Mouse (Mus musculus) stomach, postnatal 0 days (tissue): Measurements from ENCODE around the gene Lmbr1l. TPM values are rescaled to one million over a fixed set of nuclear protein-coding genes. Genes with fewer than 3 reads are reported as not detected.
A peak's percentile ranks its signal among the peaks of the same experiment; 100 is the strongest.
"Not testable (repeated sequence)": the region's sequence is repeated elsewhere in the genome, so short reads cannot be mapped to it uniquely, and the experiment has no call there.

Experiments
- ATAC-seq: fragments of 200-750 bp; cut with Nextera tagmentation; 2 replicates; pipeline ENCODE4 v1.8.0; 2017; ENCODE audit not compliant: low FRiP score, low TSS enrichment
- DNase-seq: peaks from one replicate; pipeline ENCODE4 v3.0.0-alpha.2; 2016; ENCODE audit warnings: low spot score
- H3K27ac ChIP-seq: fragments of 300-500 bp; sonication (generic); replicated peaks from 2 replicates; pipeline ENCODE4 v1.5.1; 2014; ENCODE audit warnings: mild to moderate bottlenecking, control low read depth
- H3K27me3 ChIP-seq: fragments of 300-500 bp; sonication (generic); 2 replicates; pipeline ENCODE4 v1.6.1; 2014; ENCODE audit warnings: low read length; ENCODE audit not compliant: control insufficient read depth, insufficient read depth
- H3K36me3 ChIP-seq: fragments of 300-500 bp; sonication (generic); 2 replicates; pipeline ENCODE4 v1.6.1; 2014; ENCODE audit warnings: low read length, mixed read lengths; ENCODE audit not compliant: control insufficient read depth, insufficient read depth
- H3K4me1 ChIP-seq: fragments of 300-500 bp; sonication (generic); replicated peaks from 2 replicates; pipeline ENCODE4 v1.6.1; 2014; ENCODE audit warnings: antibody characterized with exemption; ENCODE audit not compliant: control insufficient read depth, insufficient read depth
- H3K4me2 ChIP-seq: fragments of 300-500 bp; sonication (generic); replicated peaks from 2 replicates; pipeline ENCODE4 v1.6.1; 2014; ENCODE audit warnings: low read depth, mild to moderate bottlenecking, control low read depth, moderate library complexity
- H3K4me3 ChIP-seq: fragments of 300-500 bp; sonication (generic); 2 replicates; pipeline ENCODE4 v1.5.1; 2014; ENCODE audit warnings: low read depth, low read length, control low read depth
- H3K9ac ChIP-seq: fragments of 300-500 bp; sonication (generic); 2 replicates; pipeline ENCODE4 v1.6.1; 2014; ENCODE audit warnings: mild to moderate bottlenecking, low read length, control low read depth, mixed read lengths
- H3K9me3 ChIP-seq: fragments of 300-500 bp; sonication (generic); 2 replicates; pipeline ENCODE4 v1.6.1; 2016; ENCODE audit warnings: low read length; ENCODE audit not compliant: control insufficient read depth
- CTCF ChIP-seq: IDR thresholded peaks from 2 replicates; pipeline ENCODE4 v1.5.1; 2016; ENCODE audit warnings: antibody characterized with exemption, low read depth, mild to moderate bottlenecking, moderate library complexity
- EP300 ChIP-seq: optimal IDR thresholded peaks from 2 replicates; pipeline ENCODE3; 2016; ENCODE audit warnings: antibody characterized with exemption
- WGBS: fragments of 180-500 bp; shearing (Covaris S2); extraction: QIAGEN DNeasy Blood & Tissue Kit; methylation state at CpG from one replicate; pipeline ENCODE4 v1.1.7; 2014; 5-methylcytosine and 5-hydroxymethylcytosine counted together
- polyA plus RNA-seq: library from polyadenylated mRNA; unstranded; fragments of >200 nt; fragmentation: Nextera tagmentation; extraction: Ambion mirVana; gene quantifications from 2 replicates; pipeline ENCODE4 v1.2.1, GENCODE M21; 2015

Lmbr1l gene
- polyA plus RNA-seq, 1 experiment from 2014 or later = 7.7 TPM

DNA sequence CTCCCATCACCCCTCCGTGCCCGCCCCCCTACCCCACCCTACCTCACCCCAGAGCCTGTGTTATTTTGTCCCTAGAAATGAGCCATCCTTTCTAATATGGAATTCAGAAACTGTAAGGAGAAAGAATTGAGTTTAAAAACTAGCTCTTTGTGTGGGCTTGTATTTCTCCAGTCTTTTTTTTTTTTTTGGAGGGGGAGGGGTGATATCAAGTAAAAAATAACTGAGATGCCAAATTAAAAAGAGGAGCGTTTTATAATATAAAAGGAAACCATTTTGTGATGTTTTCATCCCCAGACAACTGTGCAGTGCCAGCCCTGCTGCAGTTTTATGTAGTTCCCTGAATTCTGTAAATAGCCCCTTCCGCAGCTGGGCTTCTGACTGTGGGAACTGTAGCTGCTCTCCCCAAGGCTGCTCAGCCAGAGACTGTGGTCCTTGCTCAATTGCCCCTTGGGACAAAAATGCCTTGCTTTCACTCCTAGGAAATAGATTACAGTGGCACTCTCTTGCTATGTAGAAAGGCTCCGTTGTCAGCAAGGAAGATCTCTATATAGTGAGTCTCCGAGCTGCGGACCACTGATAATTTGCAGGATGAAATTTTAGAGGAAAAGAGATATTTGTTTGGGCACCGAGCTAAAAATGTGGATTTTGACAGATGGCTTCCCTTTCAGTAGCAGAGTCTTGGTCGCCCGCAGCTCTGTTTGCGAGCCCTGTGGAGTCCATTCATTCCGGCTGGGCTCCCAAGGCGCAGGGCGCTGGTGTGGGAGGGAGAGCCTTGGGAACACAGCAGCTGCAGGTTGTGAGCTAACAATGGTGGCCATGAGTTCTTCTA lies 36.6 kb upstream of the Lmbr1l start:
- TF ChIP-seq EP300 = no peak
- no peak for TF ChIP-seq CTCF
- Histone ChIP-seq H3K4me3 (no peak overlapping the region; the same call in 1 of the 2 replicates), H3K36me3 (no peaks in the 10 kb centered on the region), H3K9ac (no peak overlapping the region), H3K4me2 (peak overlapping the region; percentile 1; the same call in 1 of the 2 replicates), H3K9me3 (no peaks in the 10 kb centered on the region), H3K27me3 (no peaks in the 10 kb centered on the region), H3K4me1 (no peaks in the 10 kb centered on the region), H3K27ac (no peak overlapping the region; the same call in 1 of the 2 replicates)
- 36% methylated on average over 14 of the region's 14 CpGs for WGBS
- no peak for DNase-seq
- no peak for ATAC-seq

DNA sequence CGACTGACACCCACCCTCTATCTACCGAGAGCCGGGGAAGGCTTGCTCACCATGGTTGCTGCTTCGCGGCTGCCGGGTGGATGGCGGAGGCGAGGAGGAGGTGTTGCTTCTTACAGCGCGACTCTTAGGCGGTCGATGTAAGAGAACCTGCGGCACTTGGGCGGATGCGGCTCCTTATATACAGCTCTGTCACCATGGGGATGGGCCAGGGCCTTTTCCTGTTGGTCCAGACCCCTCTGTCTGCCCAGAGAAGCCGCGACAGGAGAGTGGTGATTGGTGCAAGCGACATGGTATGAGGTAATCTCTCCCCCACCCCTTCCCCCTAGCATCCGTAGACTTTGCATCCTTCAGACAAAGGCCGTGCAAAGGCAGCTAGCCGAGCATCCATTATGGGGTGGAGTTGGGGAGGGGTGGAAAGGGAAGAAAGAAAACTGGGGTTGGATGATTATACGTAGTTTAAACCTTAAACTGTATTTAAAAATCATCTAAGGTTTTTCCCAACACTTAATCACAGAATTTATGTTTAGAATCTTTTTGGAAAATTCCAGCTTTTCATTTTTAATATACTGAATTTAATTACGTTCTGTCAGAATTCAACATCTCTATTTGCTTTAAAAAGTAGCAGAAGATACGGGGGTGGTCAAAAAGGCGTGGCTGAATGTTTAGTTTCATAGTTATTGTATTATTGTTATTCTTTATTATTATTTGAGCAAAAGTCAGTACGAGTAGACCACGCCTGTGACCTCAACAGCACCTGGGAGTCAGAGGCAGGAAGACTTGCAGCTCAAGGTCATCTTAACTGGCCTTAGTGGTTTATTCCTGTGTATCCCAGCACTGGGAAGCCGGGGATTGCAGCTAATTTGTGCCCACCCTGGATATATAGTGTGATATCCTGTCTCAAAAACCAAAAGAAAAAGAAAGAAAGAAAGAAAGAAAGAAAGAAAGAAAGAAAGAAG lies 35.6 kb upstream of the Lmbr1l start, which contains the start of the genes Gm49450 and Tuba1a:
Gm49450 (minus strand) TSS at position 151 of the 956 bp plus-strand sequence.
Tuba1a (minus strand) TSS at position 303 of the 956 bp plus-strand sequence.
- H3K9ac ChIP-seq = peak within 1 kb of the TSS; percentile 89
- no peaks in the 10 kb centered on the region for H3K9me3 ChIP-seq
- WGBS = 7% methylated on average over 28 of the region's 28 CpGs
- peak within 1 kb of the TSS; percentile 92 for H3K27ac ChIP-seq
- ATAC-seq (peak; percentile 96), DNase-seq (peak; percentile 77)
- 0 out of 2 replicates have a peak, but pooled peaks have one; percentile 4 for TF ChIP-seq CTCF
- TF ChIP-seq EP300 = no peak
- peak within 1 kb of the TSS; percentile 77 for H3K4me3 ChIP-seq
- no peaks in the 10 kb centered on the region for H3K27me3 ChIP-seq
- H3K4me2 ChIP-seq = peak within 1 kb of the TSS; percentile 55
- no peaks in the 10 kb centered on the region for H3K4me1 ChIP-seq
- no peaks in the 10 kb centered on the region; the same call in 1 of the 2 replicates for H3K36me3 ChIP-seq

DNA sequence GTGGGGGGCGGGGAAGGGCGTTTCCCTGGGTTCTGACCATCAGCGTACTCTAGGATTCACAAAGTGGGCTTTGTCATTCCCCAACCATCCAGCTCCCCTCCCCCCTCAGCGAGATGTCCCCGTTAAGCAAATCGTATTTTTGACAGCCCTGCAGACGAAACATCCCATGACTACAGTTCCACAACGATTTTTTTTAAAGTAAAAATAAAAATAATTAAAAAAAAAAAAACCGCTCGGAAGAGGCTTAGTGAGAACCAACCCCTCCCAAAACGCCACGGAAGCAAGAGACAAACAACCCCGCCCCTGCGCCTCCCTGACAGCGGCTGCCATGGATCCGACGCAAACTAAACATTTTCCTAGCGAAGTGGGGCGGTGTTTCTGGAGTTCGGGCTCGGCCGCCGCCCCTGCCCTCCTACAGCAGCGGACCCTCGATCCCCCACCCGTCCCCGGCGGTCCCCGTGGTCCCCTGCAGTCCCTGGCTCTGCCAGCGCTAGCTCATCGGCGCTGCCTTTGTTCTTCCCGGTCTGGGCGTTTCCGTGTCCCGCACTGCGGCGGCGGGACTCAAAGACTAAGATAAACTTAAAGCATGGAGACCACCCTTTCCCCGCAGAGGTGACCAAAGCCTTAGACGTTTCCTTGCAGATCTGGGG lies 34.8 kb upstream of the Lmbr1l start:
- under 1% methylated on average over 41 of the region's 41 CpGs for WGBS
- peak overlapping the region; percentile 89 for H3K9ac ChIP-seq
- peak overlapping the region; percentile 55 for H3K4me2 ChIP-seq
- no peaks in the 10 kb centered on the region for H3K27me3 ChIP-seq
- H3K36me3 ChIP-seq = no peaks in the 10 kb centered on the region; the same call in 1 of the 2 replicates
- H3K4me3 ChIP-seq = peak overlapping the region; percentile 77
- H3K27ac ChIP-seq = peak overlapping the region; percentile 92
- TF ChIP-seq CTCF (peak; percentile 61), EP300 (peak; percentile 24)
- DNase-seq (peak; percentile 71), ATAC-seq (peak; percentile 72)
- no peaks in the 10 kb centered on the region for H3K4me1 ChIP-seq
- H3K9me3 ChIP-seq = no peaks in the 10 kb centered on the region

DNA sequence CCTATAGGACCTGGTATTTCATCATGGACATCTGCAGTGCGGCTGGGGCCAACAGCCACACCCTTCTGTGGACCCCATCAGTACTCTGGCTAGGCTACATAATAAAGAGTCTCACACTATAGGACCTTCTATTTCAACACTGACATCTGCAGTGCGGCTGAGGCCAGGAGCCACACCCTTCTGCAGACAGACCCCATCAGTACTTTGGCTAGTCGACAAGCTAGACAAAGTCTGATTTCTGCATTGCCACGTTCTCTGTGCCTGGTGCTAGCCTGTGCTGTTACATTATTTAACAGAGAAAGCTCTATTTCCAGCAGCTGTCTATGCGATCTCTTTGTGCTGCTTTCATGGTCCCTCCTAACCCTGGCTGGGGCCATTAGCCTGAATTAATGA lies 34.0 kb upstream of the Lmbr1l start:
- peak overlapping the region; percentile 77 for H3K4me3 ChIP-seq
- H3K4me2 ChIP-seq = peak overlapping the region; percentile 55
- peak overlapping the region; percentile 26; the same call in 1 of the 2 replicates for H3K27ac ChIP-seq
- H3K27me3 ChIP-seq = no peaks in the 10 kb centered on the region
- no peaks in the 10 kb centered on the region for H3K4me1 ChIP-seq
- H3K9me3 ChIP-seq = no peaks in the 10 kb centered on the region
- DNase-seq = no peak
- 23% methylated on average over 5 of the region's 5 CpGs for WGBS
- ATAC-seq = no peak
- TF ChIP-seq CTCF (no peak), EP300 (no peak)
- no peaks in the 10 kb centered on the region; the same call in 1 of the 2 replicates for H3K36me3 ChIP-seq
- H3K9ac ChIP-seq = peak overlapping the region; percentile 51

DNA sequence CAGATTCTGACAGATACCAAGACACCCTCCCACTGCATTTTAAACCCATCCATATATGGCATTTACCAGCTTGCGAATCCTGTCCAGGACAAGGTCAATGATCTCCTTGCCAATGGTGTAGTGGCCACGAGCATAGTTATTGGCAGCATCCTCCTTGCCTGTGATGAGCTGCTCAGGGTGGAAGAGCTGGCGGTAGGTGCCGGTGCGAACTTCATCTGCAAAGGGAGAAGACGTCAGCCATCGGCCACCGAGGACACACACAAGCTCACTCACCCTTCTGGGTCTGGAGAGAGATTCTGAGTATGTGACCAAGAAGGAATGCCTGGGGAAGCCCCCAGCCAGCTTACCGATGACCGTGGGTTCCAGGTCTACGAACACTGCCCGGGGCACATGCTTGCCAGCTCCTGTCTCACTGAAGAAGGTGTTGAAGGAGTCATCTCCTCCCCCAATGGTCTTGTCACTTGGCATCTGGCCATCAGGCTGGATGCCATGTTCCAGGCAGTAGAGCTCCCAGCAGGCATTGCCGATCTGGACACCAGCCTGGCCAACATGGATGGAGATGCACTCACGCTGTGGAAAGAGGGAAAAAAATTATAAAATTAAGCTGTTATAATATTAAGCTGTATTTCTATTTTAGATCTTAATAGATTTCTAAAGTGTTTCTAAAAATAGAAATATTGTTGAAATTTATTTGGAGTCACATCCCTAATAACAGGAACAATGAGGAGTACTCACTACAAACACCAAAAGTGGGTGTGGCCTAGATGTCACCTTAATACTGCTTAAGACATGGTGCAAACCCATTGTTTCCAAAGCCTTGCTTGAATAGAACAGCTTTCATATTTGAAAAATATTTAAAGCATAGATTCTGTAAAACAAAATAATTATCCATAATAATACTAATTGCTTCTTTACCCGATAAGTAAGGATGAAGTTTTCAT lies 33.4 kb upstream of the Lmbr1l start:
- not testable (repeated sequence) for H3K9me3 ChIP-seq, ATAC-seq, H3K4me1 ChIP-seq, H3K27me3 ChIP-seq, DNase-seq, H3K27ac ChIP-seq, H3K9ac ChIP-seq, H3K36me3 ChIP-seq
- 79% methylated on average over 11 of the region's 15 CpGs for WGBS
- peak overlapping the region; percentile 55 for H3K4me2 ChIP-seq
- peak overlapping the region; percentile 77; the same call in 1 of the 2 replicates for H3K4me3 ChIP-seq
